Mouse (Mus musculus): Measurements from ENCODE around the gene Nop53.

- no peak for TF ChIP-seq CTCF (IDR thresholded peaks at IDR 0.05; ENCODE audit: low read depth)
- no peak for TF ChIP-seq EP300 (optimal IDR thresholded peaks at IDR 0.05)
Observed at GRCm38 (mm10) chr7:15944311-15944710, 1.6 kb downstream of the Nop53 start.
